Mouse (Mus musculus) cerebellum, adult 2 months (tissue): ENCODE data around the gene Phgr1.
A peak's percentile ranks its signal among the peaks of the same experiment; 100 is the strongest.

ENCODE experiments used
- CTCF ChIP-seq: fragments of 200-500 bp; IDR thresholded peaks from 2 replicates; pipeline ENCODE4 v1.5.1; 2011; ENCODE audit warnings: low read depth, mild to moderate bottlenecking, control low read depth, low read length, moderate library complexity, borderline replicate concordance; ENCODE audit not compliant: insufficient read depth
- POLR2A ChIP-seq: fragments of 200-500 bp; IDR thresholded peaks from 2 replicates; pipeline ENCODE4 v1.6.1; 2011; ENCODE audit warnings: low read length, control low read depth, borderline replicate concordance; ENCODE audit not compliant: insufficient read depth

GRCm38 (mm10) chr2:118775846-118776245 lies 3.3 kb downstream of the Phgr1 start:
- TF ChIP-seq CTCF, result no peak
- TF ChIP-seq POLR2A, result 0 out of 2 replicates have a peak, but pooled peaks have one; percentile 20
